Comparison of ENCODE assay signal across 8 mouse cellular contexts in genomic region chr1:87852892-87853600, GRCm38 (mm10). TPM values are rescaled to one million over a fixed set of nuclear protein-coding genes. Genes with fewer than 3 reads are reported as not detected.
DNase-seq lines count a peak whose midpoint lies in the region; ATAC-seq lines count a peak whose summit lies in the region.

Dgkd (plus strand) TSS chr1:87853287.

- peak; percentile 71 for ATAC-seq in CD4-positive, CD25-positive, alpha-beta regulatory T cell, adult 4 months
- peak; percentile 95 for ATAC-seq in embryonic facial prominence, embryonic 15.5 days (ENCODE audit: insufficient number of reproducible peaks, low FRiP score, low TSS enrichment, low read depth)
- ATAC-seq in heart, embryonic 11.5 days (replicated peaks; ENCODE audit: insufficient number of reproducible peaks, low FRiP score, low TSS enrichment) = peak; percentile 97
- peak; percentile 95 for ATAC-seq in kidney, embryonic 15.5 days (replicated peaks; ENCODE audit: low FRiP score)
- peak; percentile 92 for ATAC-seq in liver, embryonic 12.5 days

- peak within 1 kb of the TSS; percentile 86 for H3K4me2 ChIP-seq in embryonic facial prominence, embryonic 15.5 days (replicated peaks)
- peak within 1 kb of the TSS; percentile 98 for H3K4me2 ChIP-seq in heart, embryonic 11.5 days
- H3K4me2 ChIP-seq in kidney, embryonic 15.5 days = peak within 1 kb of the TSS; percentile 93
- peak within 1 kb of the TSS; percentile 97 for H3K4me2 ChIP-seq in liver, embryonic 12.5 days

- peak within 1 kb of the TSS; percentile 76 for H3K27ac ChIP-seq in embryonic facial prominence, embryonic 15.5 days (replicated peaks)
- peak within 1 kb of the TSS; percentile 73 for H3K27ac ChIP-seq in heart, embryonic 11.5 days (ENCODE audit: low read depth, low read length)
- H3K27ac ChIP-seq in kidney, embryonic 15.5 days = peak within 1 kb of the TSS; percentile 78
- H3K27ac ChIP-seq in liver, embryonic 12.5 days = peak within 1 kb of the TSS; percentile 80

- H3K27me3 ChIP-seq in embryonic facial prominence, embryonic 15.5 days = no peaks in the 10 kb centered on the region
- H3K27me3 ChIP-seq in heart, embryonic 11.5 days (ENCODE audit: control insufficient read depth, insufficient read depth, low read length) = no peaks in the 10 kb centered on the region; the same call in 1 of the 2 replicates
- H3K27me3 ChIP-seq in kidney, embryonic 15.5 days = no peaks in the 10 kb centered on the region
- 0 out of 2 replicates have a peak, but pooled peaks cover 6% of the 10 kb centered on the region for H3K27me3 ChIP-seq in liver, embryonic 12.5 days (replicated peaks)
- no peaks in the 10 kb centered on the region for H3K27me3 ChIP-seq in splenic B cell, adult 2 months (ENCODE audit: control insufficient read depth, insufficient read depth, low read length, poor library complexity, severe bottlenecking)

- H3K36me3 ChIP-seq in embryonic facial prominence, embryonic 15.5 days = no peaks in the 10 kb centered on the region
- H3K36me3 ChIP-seq in heart, embryonic 11.5 days (ENCODE audit: control insufficient read depth, insufficient read depth, low read length) = no peaks in the 10 kb centered on the region
- no peaks in the 10 kb centered on the region for H3K36me3 ChIP-seq in kidney, embryonic 15.5 days
- 0 out of 2 replicates have a peak, but pooled peaks cover 2% of the 10 kb centered on the region for H3K36me3 ChIP-seq in liver, embryonic 12.5 days
- H3K36me3 ChIP-seq in splenic B cell, adult 2 months (ENCODE audit: control insufficient read depth, insufficient read depth, low read length, poor library complexity, severe bottlenecking) = no peaks in the 10 kb centered on the region; the same call in 1 of the 2 replicates

- under 1% methylated on average over 65 of the region's 74 CpGs for WGBS in embryonic facial prominence, embryonic 15.5 days
- 1% methylated on average over 67 of the region's 74 CpGs for WGBS in heart, embryonic 11.5 days (ENCODE audit: insufficient replicate concordance)
- WGBS in kidney, embryonic 15.5 days = under 1% methylated on average over 40 of the region's 74 CpGs
- 1% methylated on average over 58 of the region's 74 CpGs for WGBS in liver, embryonic 12.5 days (ENCODE audit: insufficient replicate concordance)

- H3K4me3 ChIP-seq in embryonic facial prominence, embryonic 15.5 days (replicated peaks) = peak within 1 kb of the TSS; percentile 98
- peak within 1 kb of the TSS; percentile 92 for H3K4me3 ChIP-seq in heart, embryonic 11.5 days (ENCODE audit: low read depth, low read length)
- peak within 1 kb of the TSS; percentile 98 for H3K4me3 ChIP-seq in kidney, embryonic 15.5 days (replicated peaks)
- peak within 1 kb of the TSS; percentile 99 for H3K4me3 ChIP-seq in liver, embryonic 12.5 days

- peak within 1 kb of the TSS; percentile 87 for H3K9ac ChIP-seq in embryonic facial prominence, embryonic 15.5 days
- peak within 1 kb of the TSS; percentile 94 for H3K9ac ChIP-seq in heart, embryonic 11.5 days (ENCODE audit: low read depth, low read length)
- peak within 1 kb of the TSS; percentile 86 for H3K9ac ChIP-seq in kidney, embryonic 15.5 days
- H3K9ac ChIP-seq in liver, embryonic 12.5 days = peak within 1 kb of the TSS; percentile 97

- H3K9me3 ChIP-seq in embryonic facial prominence, embryonic 15.5 days (replicated peaks) = no peaks in the 10 kb centered on the region
- no peaks in the 10 kb centered on the region for H3K9me3 ChIP-seq in heart, embryonic 11.5 days (replicated peaks; ENCODE audit: control insufficient read depth, low read length)
- H3K9me3 ChIP-seq in kidney, embryonic 15.5 days (replicated peaks) = no peaks in the 10 kb centered on the region
- no peaks in the 10 kb centered on the region for H3K9me3 ChIP-seq in liver, embryonic 12.5 days (replicated peaks)

- DNase-seq in brain, adult 2 months (ENCODE audit: low read depth, low spot score) = peak; percentile 85
- peak; percentile 86 for DNase-seq in naive thymus-derived CD4-positive, alpha-beta T cell, adult 2 months (ENCODE audit: low read depth)
- DNase-seq in splenic B cell, adult 2 months (ENCODE audit: low read depth, low spot score) = peak; percentile 88

- peaks cover 30% of the 10 kb centered on the region for H3K4me1 ChIP-seq in embryonic facial prominence, embryonic 15.5 days
- H3K4me1 ChIP-seq in heart, embryonic 11.5 days (ENCODE audit: control insufficient read depth, insufficient read depth, low read length) = peaks cover 21% of the 10 kb centered on the region
- peaks cover 34% of the 10 kb centered on the region for H3K4me1 ChIP-seq in kidney, embryonic 15.5 days
- peaks cover 56% of the 10 kb centered on the region for H3K4me1 ChIP-seq in liver, embryonic 12.5 days

RNA-seq across cellular contexts. Expression of gene Dgkd, which starts in this region (rescaled TPM):
- polyA plus RNA-seq in CD4-positive, CD25-positive, alpha-beta regulatory T cell, adult 4 months (2017; shearing (Covaris generic)) = 10 to 100 TPM; 38.7 to 57.0 TPM
- polyA plus RNA-seq in embryonic facial prominence, embryonic 15.5 days (2015; fragmentation: Nextera tagmentation; extraction: Ambion mirVana) = 28.9 and 29.8 TPM in 2 replicates
- polyA plus RNA-seq in heart, embryonic 11.5 days (2014; fragmentation: Nextera tagmentation; extraction: Ambion mirVana) = 22.2 and 24.2 TPM in 2 replicates
- 30.0 and 33.6 TPM in 2 replicates for polyA plus RNA-seq in kidney, embryonic 15.5 days (2015; fragmentation: Nextera tagmentation; extraction: Ambion mirVana)
- polyA plus RNA-seq in liver, embryonic 12.5 days (2016; fragmentation: Nextera tagmentation; extraction: Ambion mirVana) = 19.9 and 20.4 TPM in 2 replicates

Comparison
In these comparisons a context has a peak if more than half of its experiments do, and no peak if none do; other contexts are left out.
1. Peak in every context shown above with its lines: DNase-seq, ATAC-seq, H3K4me3 ChIP-seq and H3K27ac ChIP-seq.